Mouse (Mus musculus) testis, adult 10 weeks (tissue): ENCODE data around the gene Gm10096. TPM values are rescaled to one million over a fixed set of nuclear protein-coding genes. Genes with fewer than 3 reads are reported as not detected.

Source experiments
- polyA plus RNA-seq: library from polyadenylated mRNA; stranded (reverse); fragments of 350-450 nt; fragmentation: Illumina TruSeq; extraction: RNeasy Lipid Tissue Mini Kit (QIAGEN cat#74804); gene quantifications from one replicate; pipeline ENCODE4 v1.2.3, GENCODE M21; 2014; ENCODE audit warnings: low read depth, low replicate concordance

Gm10096 gene
- polyA plus RNA-seq: not detected

GRCm38 (mm10) chrX:28954602-28955001 lies at the start of gene Gm10096:
Gene Gm10096 (minus strand): TSS chrX:28954702.

